Mouse (Mus musculus) kidney, embryonic 14.5 days (tissue): ENCODE measurements around the gene Rabl6. TPM values are rescaled to one million over a fixed set of nuclear protein-coding genes. Genes with fewer than 3 reads are reported as not detected.

Experiments used
- ATAC-seq: fragments of 200-750 bp; cut with Nextera tagmentation; 2 replicates; pipeline ENCODE4 v1.8.0; 2017; ENCODE audit warnings: moderate number of reproducible peaks, mild to moderate bottlenecking, moderate TSS enrichment, moderate library complexity; ENCODE audit not compliant: low FRiP score, low TSS enrichment
- H3K27ac ChIP-seq: fragments of 300-500 bp; sonication (generic); 2 replicates; pipeline ENCODE4 v1.5.1; 2014; ENCODE audit warnings: low read depth, mild to moderate bottlenecking, low read length, moderate library complexity, mixed read lengths
- H3K27me3 ChIP-seq: fragments of 300-500 bp; sonication (generic); 2 replicates; pipeline ENCODE4 v1.6.1; 2014; ENCODE audit warnings: mild to moderate bottlenecking, low read length; ENCODE audit not compliant: control insufficient read depth, insufficient read depth
- H3K36me3 ChIP-seq: fragments of 300-500 bp; sonication (generic); 2 replicates; pipeline ENCODE4 v1.6.1; 2014; ENCODE audit warnings: low read length, mixed read lengths; ENCODE audit not compliant: control insufficient read depth, insufficient read depth
- H3K4me1 ChIP-seq: fragments of 300-500 bp; sonication (generic); 2 replicates; pipeline ENCODE4 v1.6.1; 2014; ENCODE audit warnings: low read length, mixed read lengths; ENCODE audit not compliant: control insufficient read depth, insufficient read depth
- H3K4me2 ChIP-seq: fragments of 300-500 bp; sonication (generic); replicated peaks from 2 replicates; pipeline ENCODE4 v1.6.1; 2014; ENCODE audit warnings: low read depth, mild to moderate bottlenecking, low read length
- H3K4me3 ChIP-seq: fragments of 300-500 bp; sonication (generic); 2 replicates; pipeline ENCODE4 v1.5.1; 2014; ENCODE audit warnings: mild to moderate bottlenecking, low read length
- H3K9ac ChIP-seq: fragments of 300-500 bp; sonication (generic); 2 replicates; pipeline ENCODE4 v1.6.1; 2014; ENCODE audit warnings: low read depth, mild to moderate bottlenecking, low read length, moderate library complexity
- H3K9me3 ChIP-seq: fragments of 300-500 bp; sonication (generic); 2 replicates; pipeline ENCODE4 v1.6.1; 2016; ENCODE audit warnings: low read length; ENCODE audit not compliant: control insufficient read depth
- WGBS: fragments of 180-500 bp; shearing (Covaris S2); extraction: QIAGEN DNeasy Blood & Tissue Kit; methylation state at CpG from one replicate; pipeline ENCODE4 v1.1.7; 2014; 5-methylcytosine and 5-hydroxymethylcytosine counted together
- polyA plus RNA-seq: library from polyadenylated mRNA; unstranded; fragments of >200 nt; fragmentation: Nextera tagmentation; extraction: Ambion mirVana; gene quantifications from 2 replicates; pipeline ENCODE4 v1.2.1, GENCODE M21; 2014

The Rabl6 gene
- polyA plus RNA-seq, 1 experiment from 2014 or later = 81.1 TPM

DNA sequence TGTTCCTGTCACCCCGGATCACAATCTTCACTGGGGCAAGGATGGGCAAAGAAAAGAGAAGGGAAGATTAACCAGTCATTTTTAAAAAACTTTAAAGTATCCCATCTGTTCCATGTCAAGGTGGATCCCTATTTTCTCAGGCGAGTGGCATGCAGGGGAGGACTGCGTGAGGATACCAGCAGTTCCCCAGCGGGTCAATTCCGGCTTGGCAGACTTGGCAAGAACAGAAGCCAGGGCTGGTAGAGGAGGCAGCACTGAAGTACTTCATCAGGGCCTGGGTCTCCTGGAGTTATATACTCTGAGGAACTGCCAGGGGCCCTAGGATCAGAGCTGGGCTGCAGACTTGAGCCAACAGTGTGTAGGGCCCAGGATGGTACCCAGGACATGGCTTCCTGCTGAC is 5.8 kb downstream of the Rabl6 start:
- no peaks in the 10 kb centered on the region for H3K27me3 ChIP-seq
- peaks cover 56% of the 10 kb centered on the region for H3K36me3 ChIP-seq
- ATAC-seq = no peak
- no peak overlapping the region for H3K27ac ChIP-seq
- WGBS = 91% methylated on average over 5 of the region's 5 CpGs
- no peak overlapping the region for H3K4me3 ChIP-seq
- no peak overlapping the region for H3K4me2 ChIP-seq
- no peaks in the 10 kb centered on the region for H3K9me3 ChIP-seq
- no peak overlapping the region for H3K9ac ChIP-seq
- peaks cover 13% of the 10 kb centered on the region for H3K4me1 ChIP-seq

- no peak overlapping the region for H3K27ac ChIP-seq
- H3K4me1 ChIP-seq = no peaks in the 10 kb centered on the region
- no peak overlapping the region for H3K4me3 ChIP-seq
- peaks cover 80% of the 10 kb centered on the region for H3K36me3 ChIP-seq
- H3K9me3 ChIP-seq = no peaks in the 10 kb centered on the region
- H3K4me2 ChIP-seq = no peak overlapping the region
- H3K27me3 ChIP-seq = no peaks in the 10 kb centered on the region
- ATAC-seq = no peak
- no peak overlapping the region for H3K9ac ChIP-seq
- WGBS = 86% methylated on average over 2 of the region's 2 CpGs
Measured at GRCm38 (mm10) chr2:25600037-25600436, 8.3 kb downstream of the Rabl6 start.

GRCm38 (mm10) chr2:25598749-25599148 is 9.6 kb downstream of the Rabl6 start:
- Histone ChIP-seq H3K4me1 (no peaks in the 10 kb centered on the region), H3K27me3 (no peaks in the 10 kb centered on the region), H3K9me3 (no peaks in the 10 kb centered on the region), H3K9ac (no peak overlapping the region), H3K4me2 (no peak overlapping the region), H3K4me3 (no peak overlapping the region), H3K27ac (no peak overlapping the region), H3K36me3 (peaks cover 88% of the 10 kb centered on the region)
- no peak for ATAC-seq
- 96% methylated on average over 1 of the region's 1 CpGs for WGBS

- H3K9ac ChIP-seq = no peak overlapping the region
- H3K36me3 ChIP-seq = peaks cover 94% of the 10 kb centered on the region
- WGBS = 92% methylated on average over 5 of the region's 5 CpGs
- no peaks in the 10 kb centered on the region for H3K4me1 ChIP-seq
- H3K27ac ChIP-seq = no peak overlapping the region
- ATAC-seq = no peak
- no peaks in the 10 kb centered on the region for H3K9me3 ChIP-seq
- H3K27me3 ChIP-seq = no peaks in the 10 kb centered on the region
- no peak overlapping the region for H3K4me2 ChIP-seq
- no peak overlapping the region for H3K4me3 ChIP-seq
Measured at GRCm38 (mm10) chr2:25596765-25597510, 11.4 kb downstream of the Rabl6 start.

DNA sequence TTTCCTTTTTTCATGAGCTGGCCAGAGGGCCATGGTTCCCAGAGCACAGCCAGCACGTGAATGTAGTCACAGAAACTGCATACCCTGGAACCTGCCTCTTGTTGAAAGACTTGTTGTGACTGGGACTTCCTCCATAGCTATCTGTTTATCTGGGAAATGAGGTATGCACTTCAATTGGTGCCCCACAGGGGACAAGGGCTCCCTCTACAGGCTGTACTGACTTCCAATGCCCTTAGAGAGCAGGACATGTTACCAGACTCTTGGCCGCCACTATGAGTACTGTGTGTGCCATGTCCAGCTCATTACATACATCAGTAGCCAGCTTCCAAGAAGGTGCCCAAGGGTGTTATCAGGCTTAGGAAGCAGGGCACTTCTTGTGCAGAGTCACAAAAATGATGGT is 16.5 kb downstream of the Rabl6 start:
- ATAC-seq = no peak
- Histone ChIP-seq H3K27me3 (no peaks in the 10 kb centered on the region), H3K9me3 (no peaks in the 10 kb centered on the region), H3K9ac (no peak overlapping the region), H3K4me3 (no peak overlapping the region), H3K36me3 (peaks cover 85% of the 10 kb centered on the region), H3K4me1 (no peaks in the 10 kb centered on the region), H3K27ac (no peak overlapping the region), H3K4me2 (no peak overlapping the region)
- WGBS = 89% methylated on average over 2 of the region's 2 CpGs

DNA sequence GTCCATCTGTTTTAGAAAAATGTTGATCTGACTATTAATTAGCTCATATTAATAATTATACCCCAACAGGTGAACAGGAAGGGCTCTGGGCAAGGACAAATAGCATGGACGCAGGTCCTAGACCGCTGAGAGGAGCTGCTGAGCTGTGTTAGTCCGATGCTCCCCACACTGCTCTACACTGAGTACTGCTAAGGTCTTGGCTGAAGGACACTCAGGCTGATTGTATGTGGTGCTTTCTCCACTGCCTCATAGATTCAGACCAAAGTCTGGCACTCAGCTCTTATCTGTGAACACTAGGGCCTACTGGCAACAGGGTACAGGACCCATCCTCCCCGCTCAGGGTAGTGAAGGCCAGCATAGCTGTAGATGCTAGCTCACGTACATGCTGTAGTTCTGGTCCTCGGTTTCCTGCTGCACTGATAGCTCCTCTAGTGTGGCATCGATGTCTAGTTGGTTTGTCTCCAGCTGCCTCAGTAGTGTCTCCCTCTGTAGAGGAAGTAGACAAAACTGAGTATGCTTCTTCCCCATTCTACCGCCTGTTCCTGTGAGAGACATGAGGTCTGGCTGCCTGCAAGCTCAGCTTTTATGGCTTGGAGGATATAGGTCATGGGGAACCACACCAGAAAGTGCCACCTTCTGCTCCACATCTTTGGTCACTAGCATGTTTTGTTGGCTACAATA is 20.0 kb downstream of the Rabl6 start:
- Histone ChIP-seq H3K4me3 (no peak overlapping the region), H3K27me3 (no peaks in the 10 kb centered on the region), H3K4me2 (no peak overlapping the region), H3K9me3 (no peaks in the 10 kb centered on the region), H3K27ac (no peak overlapping the region), H3K36me3 (peaks cover 90% of the 10 kb centered on the region), H3K4me1 (no peaks in the 10 kb centered on the region), H3K9ac (no peak overlapping the region)
- 94% methylated on average over 8 of the region's 8 CpGs for WGBS
- no peak for ATAC-seq

GRCm38 (mm10) chr2:25587290-25587689 is 21.0 kb downstream of the Rabl6 start:
- Histone ChIP-seq H3K27ac (no peak overlapping the region), H3K9ac (no peak overlapping the region), H3K4me3 (no peak overlapping the region), H3K36me3 (peaks cover 84% of the 10 kb centered on the region), H3K9me3 (no peaks in the 10 kb centered on the region), H3K4me1 (peaks cover 6% of the 10 kb centered on the region), H3K27me3 (no peaks in the 10 kb centered on the region), H3K4me2 (no peak overlapping the region)
- ATAC-seq = no peak
- WGBS = 88% methylated on average over 8 of the region's 8 CpGs

DNA sequence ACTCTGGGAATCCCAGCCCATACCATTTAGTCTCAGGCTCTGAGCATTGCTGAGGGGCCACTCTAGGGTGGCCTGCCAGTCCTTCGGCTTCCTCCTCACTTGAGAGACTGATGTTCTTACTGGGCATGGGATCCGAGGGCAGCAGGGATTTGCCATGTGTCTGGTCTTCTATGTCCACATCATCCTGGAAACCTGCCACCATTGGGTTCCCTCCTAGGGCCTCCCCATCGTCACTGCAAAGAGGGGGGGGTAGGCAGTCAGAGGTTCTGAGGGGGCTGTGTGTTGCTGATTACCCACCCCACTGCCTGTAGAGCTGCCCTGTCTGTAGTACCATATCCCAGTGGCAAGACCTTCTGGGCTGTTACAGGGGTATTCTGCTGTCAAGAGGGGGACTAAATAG is 22.7 kb downstream of the Rabl6 start:
- WGBS = 94% methylated on average over 3 of the region's 3 CpGs
- H3K9me3 ChIP-seq = no peaks in the 10 kb centered on the region

GRCm38 (mm10) chr2:25584856-25585255 is 23.5 kb downstream of the Rabl6 start:
- Histone ChIP-seq H3K27ac (no peak overlapping the region), H3K4me1 (peaks cover 15% of the 10 kb centered on the region), H3K4me2 (no peak overlapping the region), H3K4me3 (no peak overlapping the region), H3K9ac (no peak overlapping the region), H3K27me3 (peaks cover 14% of the 10 kb centered on the region), H3K36me3 (peaks cover 64% of the 10 kb centered on the region), H3K9me3 (no peaks in the 10 kb centered on the region)
- no peak for ATAC-seq
- WGBS = 91% methylated on average over 4 of the region's 4 CpGs

More for the DNA sequence above, 22.7 kb downstream of the Rabl6 start:
- Histone ChIP-seq H3K9ac (no peak overlapping the region), H3K4me1 (peaks cover 13% of the 10 kb centered on the region), H3K27ac (no peak overlapping the region), H3K36me3 (peaks cover 68% of the 10 kb centered on the region), H3K27me3 (peaks cover 6% of the 10 kb centered on the region), H3K4me3 (no peak overlapping the region), H3K4me2 (no peak overlapping the region)
- no peak for ATAC-seq
